Mouse (Mus musculus): ENCODE results near the gene Grip2.

GRCm38 (mm10) chr6:91745947-91746582 lies 81.0 kb downstream of the Grip2 start:
- TF ChIP-seq HCFC1 (IDR thresholded peaks at IDR 0.05; ENCODE audit: low read depth, low read length) (no peak), ZC3H11A (IDR thresholded peaks at IDR 0.05; ENCODE audit: low read depth, low read length) (no peak), CTCF (conservative IDR thresholded peaks at IDR 0.05 in 1 of 2, IDR thresholded peaks at IDR 0.05 in 1 of 2; ENCODE audit: low read depth in 2 of 2, low read length in 2 of 2) (no peak), KAT2A (IDR thresholded peaks at IDR 0.05; ENCODE audit: insufficient replicate concordance, low read length) (no peak), POLR2AphosphoS2 (IDR thresholded peaks at IDR 0.05; ENCODE audit: low read depth, low read length) (no peak)

Data from CH12.LX (cell line).